Mouse (Mus musculus) bone marrow macrophage, adult 2 months (primary cell): ENCODE results near the gene 2210016L21Rik.

Experiments
- CTCF ChIP-seq: IDR thresholded peaks from 2 replicates; pipeline ENCODE4 v1.5.1; 2012; ENCODE audit warnings: low read depth, mild to moderate bottlenecking, low read length, moderate library complexity
- POLR2A ChIP-seq: IDR thresholded peaks from 2 replicates; pipeline ENCODE4 v1.6.1; 2012; ENCODE audit warnings: mild to moderate bottlenecking, low read depth, low read length, borderline replicate concordance

DNA sequence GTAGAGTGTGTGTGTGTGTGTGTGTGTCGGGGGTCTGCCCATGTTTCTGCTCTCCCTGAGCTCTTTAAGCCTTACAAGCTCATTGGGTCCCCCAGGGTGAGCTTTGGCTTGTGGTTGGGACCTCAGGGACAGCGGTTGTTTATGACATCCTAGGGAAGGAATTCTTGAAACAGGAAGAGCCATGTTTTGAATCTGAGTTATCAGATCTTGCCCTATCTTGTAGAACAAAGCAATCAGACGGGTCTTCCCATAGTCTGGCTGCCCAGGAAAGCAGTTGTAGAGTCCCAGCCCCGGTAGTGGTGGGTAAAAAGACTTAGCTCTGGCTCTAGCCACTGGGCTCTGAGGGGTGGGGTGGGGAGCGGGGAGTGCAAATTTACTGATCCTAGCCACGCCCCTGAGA, 55.4 kb downstream of the 2210016L21Rik start:
- TF ChIP-seq POLR2A (no peak), CTCF (no peak)
